8 mouse cellular contexts compared by ENCODE assay signal in the genomic region with DNA sequence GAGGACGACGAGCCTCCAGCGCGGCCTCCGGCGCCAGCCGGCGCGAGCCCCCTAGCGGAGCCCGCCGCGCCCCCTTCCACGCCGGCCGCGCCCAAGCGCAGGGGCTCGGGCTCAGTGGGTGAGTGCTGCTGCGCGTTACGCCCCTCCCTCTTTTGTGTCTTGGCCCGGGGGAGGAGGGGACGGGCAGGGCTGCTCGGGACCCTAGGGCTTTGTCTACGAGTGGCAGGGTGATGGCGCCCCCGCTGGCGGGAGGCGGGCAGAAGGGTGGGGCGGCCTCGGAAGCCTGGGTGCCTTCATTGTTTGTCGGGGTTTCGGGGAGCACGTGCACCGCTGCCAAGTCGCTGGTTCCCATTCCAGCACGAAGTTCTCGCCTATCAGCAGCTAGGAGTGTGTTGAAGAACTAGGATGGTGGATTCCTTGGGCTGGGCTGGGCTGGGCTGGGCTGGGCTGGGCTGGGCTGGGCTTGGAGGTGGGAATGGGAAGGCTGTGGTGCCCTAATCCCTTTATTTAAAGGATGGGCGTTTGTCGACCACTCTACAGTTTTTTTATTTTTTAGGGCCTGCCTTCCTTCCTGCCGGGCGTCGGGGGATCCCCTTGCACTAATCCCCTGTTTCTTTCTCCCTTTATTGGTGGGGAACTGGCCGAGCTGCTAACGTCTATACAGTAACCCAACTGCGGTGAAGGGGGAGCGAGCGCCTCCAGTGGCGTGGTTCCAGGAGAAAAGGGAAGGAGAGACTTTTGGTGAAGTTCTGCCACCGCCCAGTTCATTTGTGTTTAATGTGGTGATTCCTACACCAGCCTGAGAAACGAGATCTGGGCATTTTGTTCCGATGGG. TPM values are rescaled to one million over a fixed set of nuclear protein-coding genes. Genes with fewer than 3 reads are reported as not detected.
DNase-seq lines count a peak whose midpoint lies in the region; ATAC-seq and TF ChIP-seq lines count a peak whose summit lies in the region.

No protein-coding gene starts in this region.

- no peaks in the 10 kb centered on the region for H3K27me3 ChIP-seq in hindbrain, postnatal 0 days (ENCODE audit: insufficient read depth, low read length)

- H3K4me1 ChIP-seq in hindbrain, postnatal 0 days (ENCODE audit: insufficient read depth, low read length), result no peaks in the 10 kb centered on the region

- peak; percentile 96 for DNase-seq in ZHBTc4 (ENCODE audit: low read depth, low spot score)
- DNase-seq in cerebellum, postnatal 4 days (ENCODE audit: low spot score in 2 of 2), result peak; percentile 51 to 84
- DNase-seq in gastrocnemius, adult 2 months, result peak; percentile 85
- DNase-seq in hindbrain, postnatal 0 days (ENCODE audit: low spot score), result peak; percentile 91
- peak; percentile 82 to 86 for DNase-seq in left cerebral cortex, adult 2 months (ENCODE audit: extremely low spot score in 1 of 2, low spot score in 2 of 2)
- DNase-seq in retina, postnatal 7 days (ENCODE audit: low read depth, low spot score), result peak; percentile 68
- peak; percentile 75 to 91 for DNase-seq in urinary bladder, adult 18-20 months (ENCODE audit: low spot score in 2 of 2)

- peak overlapping the region; percentile 96 for H3K4me3 ChIP-seq in gastrocnemius, adult 2 months
- H3K4me3 ChIP-seq in hindbrain, postnatal 0 days (ENCODE audit: low read length), result peak overlapping the region; percentile 90
- H3K4me3 ChIP-seq in left cerebral cortex, adult 2 months, result peak overlapping the region; percentile 92
- peak overlapping the region; percentile 69 for H3K4me3 ChIP-seq in macrophage (ENCODE audit: inconsistent target)

- under 1% methylated on average over 48 of the region's 53 CpGs for WGBS in hindbrain, postnatal 0 days
- 2% methylated on average over 42 of the region's 53 CpGs for WGBS in macrophage (ENCODE audit: missing documents)

- peak overlapping the region; percentile 76 for H3K4me2 ChIP-seq in hindbrain, postnatal 0 days (ENCODE audit: low read depth, low read length)

- peak; percentile 72 for TF ChIP-seq CTCF in gastrocnemius, adult 2 months (IDR thresholded peaks at IDR 0.05)
- peak; percentile 74 for TF ChIP-seq CTCF in hindbrain, postnatal 0 days (IDR thresholded peaks at IDR 0.05; ENCODE audit: low read depth)
- peak; percentile 57 for TF ChIP-seq CTCF in left cerebral cortex, adult 2 months (IDR thresholded peaks at IDR 0.05)

- H3K79me2 ChIP-seq in macrophage (ENCODE audit: inconsistent target), result peaks cover 52% of the 10 kb centered on the region

- H3K36me3 ChIP-seq in hindbrain, postnatal 0 days (ENCODE audit: insufficient read depth, low read length), result no peaks in the 10 kb centered on the region
- H3K36me3 ChIP-seq in macrophage (ENCODE audit: inconsistent target), result no peaks in the 10 kb centered on the region

- H3K27ac ChIP-seq in gastrocnemius, adult 2 months, result peak overlapping the region; percentile 95
- H3K27ac ChIP-seq in hindbrain, postnatal 0 days, result peak overlapping the region; percentile 97
- H3K27ac ChIP-seq in left cerebral cortex, adult 2 months, result peak overlapping the region; percentile 96
- peak overlapping the region; percentile 73 for H3K27ac ChIP-seq in macrophage

- intact Hi-C loops in gastrocnemius, adult 2 months (cut with DNase I), result loop anchor here (5.0 to 10.0 kb wide), 2 partner anchors 319 to 426 kb away; a partner anchor contains a TSS
- intact Hi-C loops in left cerebral cortex, adult 2 months (cut with DNase I), result loop anchor here (1.0 to 10.0 kb wide), 3 partner anchors 145 to 429 kb away; a partner anchor contains a TSS

- peak overlapping the region; percentile 87 for H3K9ac ChIP-seq in hindbrain, postnatal 0 days (replicated peaks; ENCODE audit: low read length)

- H3K9me3 ChIP-seq in hindbrain, postnatal 0 days (ENCODE audit: low read length), result no peaks in the 10 kb centered on the region

- peak; percentile 77 for ATAC-seq in hindbrain, postnatal 0 days

RNA-seq across cellular contexts. Expression of a gene that starts 1.0 kb away (rescaled TPM):
- total RNA-seq in gastrocnemius, adult 2 months (2021), result 100 to 1,000 TPM; 639 to 764 TPM
- 243 and 263 TPM in 2 replicates for total RNA-seq in hindbrain, postnatal 0 days (2014; rRNA removed)
- 130 and 135 TPM in 2 replicates for polyA plus RNA-seq in hindbrain, postnatal 0 days (2015; fragmentation: Nextera tagmentation; extraction: Ambion mirVana)
- 100 to 1,000 TPM; 607 to 709 TPM for total RNA-seq in left cerebral cortex, adult 2 months (2021)
- total RNA-seq in macrophage (2018; cell fraction: chromatin; rRNA removed), result 100 to 1,000 TPM; 123 to 682 (median 202) TPM
- 100 to 1,000 TPM; 313 to 546 (median 408) TPM for total RNA-seq in macrophage (2018; cell fraction: cytosol; rRNA removed)
- total RNA-seq in macrophage (2018; cell fraction: nucleus; rRNA removed), result 100 to 1,000 TPM; 217 to 519 (median 302) TPM
- 420 to 900 TPM (median 594 TPM) in 3 replicates for polyA plus RNA-seq in macrophage (2018)

Comparison
In these comparisons a context has a peak if more than half of its experiments do, and no peak if none do; other contexts are left out.
1. Peak in every context shown above with its lines: DNase-seq, ATAC-seq, H3K4me3 ChIP-seq and H3K27ac ChIP-seq.